Mouse (Mus musculus) liver, postnatal 0 days (tissue): ENCODE measurements around the gene Rbp1. TPM values are rescaled to one million over a fixed set of nuclear protein-coding genes. Genes with fewer than 3 reads are reported as not detected.

Experiments
- ATAC-seq: fragments of 200-750 bp; cut with Nextera tagmentation; 2 replicates; pipeline ENCODE4 v1.8.0; 2017; ENCODE audit warnings: mild to moderate bottlenecking, moderate library complexity
- DNase-seq: peaks from one replicate; pipeline ENCODE4 v3.0.0-alpha.2; 2016
- H3K27ac ChIP-seq: fragments of 300-500 bp; sonication (generic); 2 replicates; pipeline ENCODE4 v1.5.1; 2014; ENCODE audit warnings: antibody characterized with exemption, moderate library complexity, mild to moderate bottlenecking, low read depth
- H3K27me3 ChIP-seq: fragments of 300-500 bp; sonication (generic); 2 replicates; pipeline ENCODE4 v1.6.1; 2014; ENCODE audit warnings: low read length, control low read depth, mixed read lengths; ENCODE audit not compliant: insufficient read depth
- H3K36me3 ChIP-seq: fragments of 300-500 bp; sonication (generic); replicated peaks from 2 replicates; pipeline ENCODE4 v1.6.1; 2014; ENCODE audit warnings: mild to moderate bottlenecking, control low read depth, low read length, moderate library complexity, mixed read lengths; ENCODE audit not compliant: insufficient read depth
- H3K4me1 ChIP-seq: fragments of 300-500 bp; sonication (generic); 2 replicates; pipeline ENCODE4 v1.6.1; 2014; ENCODE audit warnings: antibody characterized with exemption, mild to moderate bottlenecking, control low read depth; ENCODE audit not compliant: insufficient read depth
- H3K4me2 ChIP-seq: fragments of 300-500 bp; sonication (generic); 2 replicates; pipeline ENCODE4 v1.6.1; 2014; ENCODE audit warnings: low read depth, mild to moderate bottlenecking, low read length, moderate library complexity, mixed read lengths
- H3K4me3 ChIP-seq: fragments of 300-500 bp; sonication (generic); 2 replicates; pipeline ENCODE4 v1.5.1; 2014; ENCODE audit warnings: low read depth, low read length
- H3K9ac ChIP-seq: fragments of 300-500 bp; sonication (generic); replicated peaks from 2 replicates; pipeline ENCODE4 v1.6.1; 2014; ENCODE audit warnings: mild to moderate bottlenecking, moderate library complexity
- H3K9me3 ChIP-seq: fragments of 300-500 bp; sonication (generic); 2 replicates; pipeline ENCODE4 v1.6.1; 2016; ENCODE audit warnings: mild to moderate bottlenecking, control low read depth, low read length, mixed read lengths
- CTCF ChIP-seq: sonication (generic); IDR thresholded peaks from 2 replicates; pipeline ENCODE4 v1.5.1; 2016; ENCODE audit warnings: antibody characterized with exemption, low read depth
- EP300 ChIP-seq: IDR thresholded peaks from 2 replicates; pipeline ENCODE4 v1.6.1; 2016; ENCODE audit warnings: antibody characterized with exemption, low read depth, mild to moderate bottlenecking
- WGBS: fragments of 180-500 bp; shearing (Covaris S2); extraction: QIAGEN DNeasy Blood & Tissue Kit; methylation state at CpG from one replicate; pipeline ENCODE4 v1.1.7; 2014; ENCODE audit not compliant: insufficient replicate concordance; 5-methylcytosine and 5-hydroxymethylcytosine counted together
- polyA plus RNA-seq: library from polyadenylated mRNA; unstranded; fragments of >200 nt; fragmentation: Nextera tagmentation; extraction: Ambion mirVana; gene quantifications from 2 replicates; pipeline ENCODE4 v1.2.1, GENCODE M21; 2015

The Rbp1 gene
- polyA plus RNA-seq, 1 experiment from 2014 or later = 54.3 TPM

DNA sequence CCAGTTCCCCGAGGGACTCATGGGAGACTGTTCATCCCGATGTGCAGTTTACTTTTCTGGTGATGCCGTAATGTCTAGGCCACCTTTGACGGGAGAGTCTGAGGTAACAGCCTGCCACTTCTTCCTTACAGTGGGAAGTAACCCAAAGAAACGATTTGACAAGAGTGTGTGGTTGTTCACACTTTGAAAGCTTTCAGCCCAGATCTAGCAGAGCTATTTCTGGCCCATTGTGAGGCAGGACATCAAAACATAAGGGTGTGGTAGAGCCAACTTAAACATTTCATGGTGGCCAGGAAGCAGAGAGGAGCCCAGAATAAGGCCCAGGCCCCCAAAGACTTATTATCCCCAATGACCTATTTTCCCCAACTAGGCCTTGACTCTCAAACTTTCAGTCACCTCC is 21.1 kb upstream of the Rbp1 start:
- DNase-seq = no peak
- H3K27me3 ChIP-seq = no peaks in the 10 kb centered on the region
- no peak overlapping the region for H3K27ac ChIP-seq
- no peak overlapping the region for H3K4me2 ChIP-seq
- no peak for TF ChIP-seq EP300
- ATAC-seq = no peak
- no peaks in the 10 kb centered on the region for H3K9me3 ChIP-seq
- peaks cover 12% of the 10 kb centered on the region for H3K36me3 ChIP-seq
- WGBS = 68% methylated on average over 5 of the region's 5 CpGs
- H3K4me3 ChIP-seq = no peak overlapping the region
- no peak overlapping the region for H3K9ac ChIP-seq
- peaks cover 7% of the 10 kb centered on the region; the same call in 1 of the 2 replicates for H3K4me1 ChIP-seq

DNA sequence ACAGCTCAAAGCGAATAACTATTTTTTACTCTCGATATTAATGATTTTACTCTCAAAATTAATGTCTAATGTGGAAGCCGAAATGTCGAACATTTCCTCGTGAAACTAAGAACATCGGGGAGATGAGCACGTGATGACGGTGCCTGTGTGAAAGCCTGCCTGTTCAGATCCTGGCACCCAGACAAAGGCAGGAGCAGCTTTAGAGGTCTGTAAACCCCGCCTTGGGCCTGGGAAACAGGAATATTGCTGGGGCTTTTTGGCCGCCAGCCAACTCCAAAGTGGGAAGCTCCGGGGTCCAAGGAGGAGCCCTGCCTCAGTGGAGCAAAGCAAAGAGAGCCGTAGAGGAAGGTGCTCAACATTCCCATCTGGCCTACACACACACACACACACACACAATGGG is 15.0 kb upstream of the Rbp1 start:
- no peaks in the 10 kb centered on the region for H3K9me3 ChIP-seq
- TF ChIP-seq EP300 = no peak
- TF ChIP-seq CTCF = no peak
- DNase-seq (no peak), ATAC-seq (no peak)
- no peak overlapping the region for H3K4me2 ChIP-seq
- no peak overlapping the region for H3K4me3 ChIP-seq
- H3K4me1 ChIP-seq = no peaks in the 10 kb centered on the region
- no peaks in the 10 kb centered on the region for H3K27me3 ChIP-seq
- H3K27ac ChIP-seq = no peak overlapping the region
- WGBS = 89% methylated on average over 12 of the region's 12 CpGs
- peaks cover 12% of the 10 kb centered on the region for H3K36me3 ChIP-seq
- H3K9ac ChIP-seq = no peak overlapping the region

DNA sequence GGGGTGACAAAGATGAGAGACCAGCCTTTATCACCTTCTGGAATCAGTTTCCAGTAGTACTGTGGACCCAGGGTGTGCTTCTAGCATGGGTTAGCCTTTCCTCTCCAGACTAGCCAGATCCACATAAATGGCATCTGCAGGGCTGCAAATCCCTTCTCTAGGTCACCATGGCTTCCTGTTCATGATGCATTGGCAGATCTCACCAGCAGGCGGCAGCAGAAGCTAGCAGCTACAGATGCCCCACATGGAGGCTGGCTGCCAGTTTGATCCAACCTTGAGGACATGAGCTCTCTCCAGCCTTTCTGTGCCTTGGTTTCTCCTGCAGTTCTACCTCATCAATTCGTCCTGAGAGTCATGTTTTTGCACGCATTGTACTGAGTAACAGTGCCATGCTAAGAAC is 13.6 kb upstream of the Rbp1 start:
- Histone ChIP-seq H3K4me3 (no peak overlapping the region), H3K36me3 (peaks cover 12% of the 10 kb centered on the region), H3K27me3 (no peaks in the 10 kb centered on the region), H3K4me1 (no peaks in the 10 kb centered on the region), H3K9ac (no peak overlapping the region), H3K4me2 (no peak overlapping the region), H3K27ac (no peak overlapping the region), H3K9me3 (no peaks in the 10 kb centered on the region)
- WGBS = 32% methylated on average over 3 of the region's 3 CpGs
- ATAC-seq = peak; percentile 56
- TF ChIP-seq CTCF = peak; percentile 95
- TF ChIP-seq EP300 = no peak
- DNase-seq = peak; percentile 84

DNA sequence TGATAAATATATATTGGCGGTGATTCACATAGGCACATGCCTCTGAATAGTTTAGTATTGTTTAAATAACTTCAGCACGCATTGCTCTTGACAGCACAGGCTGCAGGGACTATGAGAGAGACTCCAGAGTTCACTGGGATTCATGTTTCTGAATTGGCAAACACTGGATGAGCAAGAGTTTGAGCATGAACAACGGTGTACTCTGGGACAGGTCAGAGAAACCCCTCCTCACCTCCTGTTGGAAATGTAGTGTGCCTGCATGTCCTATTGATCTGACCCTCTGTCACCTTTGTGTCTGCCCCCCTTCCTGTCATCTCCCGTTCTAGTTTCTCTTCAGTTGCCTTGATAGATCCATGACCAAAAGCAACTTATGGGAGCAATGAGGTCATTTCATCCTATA is 7.3 kb upstream of the Rbp1 start:
- no peak overlapping the region for H3K4me3 ChIP-seq
- peaks cover 6% of the 10 kb centered on the region; the same call in 1 of the 2 replicates for H3K4me1 ChIP-seq
- no peak overlapping the region for H3K27ac ChIP-seq
- no peaks in the 10 kb centered on the region for H3K27me3 ChIP-seq
- H3K4me2 ChIP-seq = no peak overlapping the region
- TF ChIP-seq CTCF = no peak
- TF ChIP-seq EP300 = no peak
- H3K9me3 ChIP-seq = no peaks in the 10 kb centered on the region
- no peak overlapping the region for H3K9ac ChIP-seq
- DNase-seq = no peak
- no peaks in the 10 kb centered on the region for H3K36me3 ChIP-seq
- 68% methylated on average over 4 of the region's 4 CpGs for WGBS
- peak; percentile 68 for ATAC-seq

DNA sequence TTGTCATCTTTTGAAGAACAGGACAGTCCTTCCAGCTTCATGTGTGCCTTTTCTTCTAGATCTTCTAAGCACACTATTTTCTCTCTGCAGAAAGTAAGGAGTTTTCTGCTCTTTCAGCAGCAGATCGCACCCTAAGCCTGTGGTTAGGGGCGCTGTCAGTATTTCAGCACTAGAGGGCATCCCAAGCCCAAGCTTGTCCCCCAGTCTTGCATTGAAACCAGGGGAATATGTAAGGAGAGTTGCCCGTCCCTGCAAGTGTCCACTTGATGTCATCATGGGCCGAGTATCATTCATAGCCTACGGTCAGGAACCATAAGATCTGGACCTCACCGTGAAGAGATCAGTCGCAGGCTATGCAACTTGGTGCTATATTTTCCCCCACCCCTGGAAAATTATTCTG is 4.8 kb upstream of the Rbp1 start:
- Histone ChIP-seq H3K27me3 (no peaks in the 10 kb centered on the region), H3K9ac (no peak overlapping the region), H3K36me3 (no peaks in the 10 kb centered on the region), H3K27ac (no peak overlapping the region), H3K4me2 (no peak overlapping the region), H3K4me1 (peaks cover 6% of the 10 kb centered on the region; the same call in 1 of the 2 replicates), H3K4me3 (no peak overlapping the region), H3K9me3 (no peaks in the 10 kb centered on the region)
- WGBS = 51% methylated on average over 7 of the region's 7 CpGs
- DNase-seq = peak; percentile 31
- no peak for ATAC-seq
- peak; percentile 77 for TF ChIP-seq CTCF
- no peak for TF ChIP-seq EP300

DNA sequence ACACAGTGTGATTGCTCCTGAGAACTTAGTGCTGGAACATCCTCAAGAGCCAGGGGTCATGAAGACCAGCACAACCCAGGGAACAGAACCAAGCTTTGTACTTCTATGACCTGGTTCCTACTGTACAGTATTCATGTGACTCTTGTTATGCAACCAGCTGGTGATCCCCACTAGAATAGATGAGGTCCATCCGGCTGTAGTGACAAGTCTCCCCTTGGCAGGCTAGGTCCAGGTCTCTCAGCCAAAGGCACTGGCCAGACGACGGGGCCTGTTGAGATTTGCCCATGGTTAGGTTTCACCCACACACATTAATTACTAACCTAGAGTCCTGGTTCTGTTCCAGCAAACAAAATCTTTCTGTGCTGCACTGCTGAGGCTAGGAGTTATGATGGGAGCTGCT is 4.4 kb upstream of the Rbp1 start:
- Histone ChIP-seq H3K27me3 (no peaks in the 10 kb centered on the region), H3K4me1 (peaks cover 8% of the 10 kb centered on the region; the same call in 1 of the 2 replicates), H3K9ac (no peak overlapping the region), H3K9me3 (no peaks in the 10 kb centered on the region), H3K36me3 (no peaks in the 10 kb centered on the region), H3K4me2 (no peak overlapping the region), H3K27ac (no peak overlapping the region), H3K4me3 (no peak overlapping the region)
- WGBS = 62% methylated on average over 3 of the region's 3 CpGs
- no peak for DNase-seq
- TF ChIP-seq EP300 (no peak), CTCF (no peak)
- ATAC-seq = no peak

DNA sequence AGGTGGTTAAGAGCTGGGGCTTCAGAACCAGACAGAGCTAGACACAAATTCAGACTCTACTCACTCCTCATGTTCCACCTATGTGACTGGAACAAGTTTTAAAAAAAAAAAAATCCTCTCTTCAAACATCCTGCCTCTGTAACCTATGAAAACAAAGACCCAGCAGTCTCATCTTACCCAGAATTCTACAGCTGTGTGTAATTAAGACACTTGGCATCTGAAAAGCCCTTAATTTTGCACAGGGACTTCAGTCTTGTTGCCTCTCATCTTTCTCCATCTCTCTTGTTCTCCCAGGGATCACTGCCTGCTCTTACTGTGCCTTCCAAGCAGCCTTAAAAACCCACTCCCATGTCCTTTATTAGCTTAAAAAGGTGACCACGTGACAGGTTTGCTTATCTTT is 2.1 kb upstream of the Rbp1 start:
- TF ChIP-seq CTCF = no peak
- TF ChIP-seq EP300 = no peak
- H3K9ac ChIP-seq = no peak overlapping the region
- no peaks in the 10 kb centered on the region for H3K36me3 ChIP-seq
- WGBS = 40% methylated on average over 1 of the region's 1 CpGs
- H3K9me3 ChIP-seq = no peaks in the 10 kb centered on the region
- ATAC-seq (no peak), DNase-seq (no peak)
- peaks cover 7% of the 10 kb centered on the region for H3K4me1 ChIP-seq
- peaks cover 3% of the 10 kb centered on the region; the same call in 1 of the 2 replicates for H3K27me3 ChIP-seq
- no peak overlapping the region for H3K4me3 ChIP-seq
- peak overlapping the region; percentile 96; the same call in 1 of the 2 replicates for H3K27ac ChIP-seq
- no peak overlapping the region for H3K4me2 ChIP-seq
